ENCODE assay signal across 8 mouse cellular contexts in the genomic region with DNA sequence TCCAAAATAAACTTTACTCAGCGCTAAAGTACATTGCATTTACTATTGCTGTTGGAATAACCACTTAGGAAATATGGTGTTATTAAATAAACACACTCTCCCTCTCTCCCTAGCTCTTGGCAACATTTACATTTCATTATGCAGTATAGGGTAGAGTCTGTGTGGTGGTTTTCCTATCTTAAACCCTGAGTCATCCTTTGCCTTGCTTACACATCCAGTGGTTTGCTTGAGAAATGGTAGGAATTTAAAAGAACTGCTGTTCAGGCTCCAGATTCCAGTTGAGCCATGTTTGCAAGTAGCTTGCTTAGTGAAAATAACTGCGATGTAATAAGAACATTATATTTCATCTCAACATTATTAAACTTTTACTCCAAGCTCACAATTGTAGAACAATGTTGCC. TPM values are rescaled to one million over a fixed set of nuclear protein-coding genes. Genes with fewer than 3 reads are reported as not detected.
DNase-seq lines count a peak whose midpoint lies in the region; ATAC-seq lines count a peak whose summit lies in the region.
"Had no signal": no experiment of that assay in that cellular context is flagged by ENCODE, and none has a peak within 500 bp of the region (broad histone marks: within the 10 kb centered on the region; RNA-seq: fewer than 3 reads in every experiment).

No protein-coding gene starts in this region.

- peak overlapping the region; percentile 87 for H3K4me3 ChIP-seq in neural tube, embryonic 11.5 days (ENCODE audit: low read depth, low read length)
- H3K4me3 ChIP-seq in forebrain, embryonic 15.5 days, result peak overlapping the region; percentile 94
- no peak overlapping the region for H3K4me3 ChIP-seq in liver, embryonic 13.5 days (replicated peaks)

- no peaks in the 10 kb centered on the region for H3K27me3 ChIP-seq in neural tube, embryonic 11.5 days (ENCODE audit: control insufficient read depth, insufficient read depth, low read length)
- H3K27me3 ChIP-seq in forebrain, embryonic 15.5 days, result no peaks in the 10 kb centered on the region
- peaks cover 39% of the 10 kb centered on the region for H3K27me3 ChIP-seq in liver, embryonic 13.5 days

- H3K4me1 ChIP-seq in neural tube, embryonic 11.5 days (ENCODE audit: control insufficient read depth, insufficient read depth, low read length), result peaks cover 2% of the 10 kb centered on the region; the same call in 1 of the 2 replicates
- H3K4me1 ChIP-seq in forebrain, embryonic 15.5 days, result peaks cover 24% of the 10 kb centered on the region
- H3K4me1 ChIP-seq in liver, embryonic 13.5 days (replicated peaks), result no peaks in the 10 kb centered on the region

- H3K9me3 ChIP-seq in neural tube, embryonic 11.5 days (ENCODE audit: control insufficient read depth, low read length), result no peaks in the 10 kb centered on the region
- H3K9me3 ChIP-seq in forebrain, embryonic 15.5 days, result no peaks in the 10 kb centered on the region
- H3K9me3 ChIP-seq in liver, embryonic 13.5 days (replicated peaks), result no peaks in the 10 kb centered on the region

- WGBS in neural tube, embryonic 11.5 days, result 47% methylated on average over 2 of the region's 2 CpGs
- WGBS in forebrain, embryonic 15.5 days, result 45% methylated on average over 2 of the region's 2 CpGs
- 38% methylated on average over 2 of the region's 2 CpGs for WGBS in liver, embryonic 13.5 days (ENCODE audit: insufficient replicate concordance)

- no peak overlapping the region for H3K27ac ChIP-seq in neural tube, embryonic 11.5 days (ENCODE audit: low read depth, low read length)
- no peak overlapping the region for H3K27ac ChIP-seq in forebrain, embryonic 15.5 days (replicated peaks)
- no peak overlapping the region for H3K27ac ChIP-seq in liver, embryonic 13.5 days

- peak overlapping the region; percentile 85 for H3K4me2 ChIP-seq in neural tube, embryonic 11.5 days (ENCODE audit: low read depth)
- H3K4me2 ChIP-seq in forebrain, embryonic 15.5 days (replicated peaks), result peak overlapping the region; percentile 92
- 0 out of 2 replicates have a peak overlapping the region, but pooled peaks have one; percentile 21 for H3K4me2 ChIP-seq in liver, embryonic 13.5 days

- no peaks in the 10 kb centered on the region for H3K36me3 ChIP-seq in neural tube, embryonic 11.5 days (ENCODE audit: control insufficient read depth, insufficient read depth, low read length)
- no peaks in the 10 kb centered on the region for H3K36me3 ChIP-seq in forebrain, embryonic 15.5 days
- no peaks in the 10 kb centered on the region for H3K36me3 ChIP-seq in liver, embryonic 13.5 days

- no peak for ATAC-seq in neural tube, embryonic 11.5 days (ENCODE audit: insufficient read depth, low FRiP score, low TSS enrichment)
- ATAC-seq in forebrain, embryonic 15.5 days (replicated peaks), result no peak
- ATAC-seq in liver, embryonic 13.5 days (ENCODE audit: low read depth), result no peak

- no peak for DNase-seq in neural tube, embryonic 11.5 days (ENCODE audit: low spot score)
- DNase-seq in neural tube, embryonic 10.5 days (ENCODE audit: extremely low spot score, low spot score), result no peak
- DNase-seq in liver, embryonic 13.5 days, result no peak
- no peak for DNase-seq in cerebellum, adult 9-10 months
- no peak for DNase-seq in thymus, postnatal 10 days (ENCODE audit: low spot score in 2 of 2)
- DNase-seq in natural killer cell, adult 2 months (ENCODE audit: low spot score in 2 of 2), result no peak
- DNase-seq: cerebellum, adult 18-20 months had no signal

- H3K9ac ChIP-seq in neural tube, embryonic 11.5 days (ENCODE audit: low read length), result no peak overlapping the region; the same call in 1 of the 2 replicates
- peak overlapping the region; percentile 82 for H3K9ac ChIP-seq in forebrain, embryonic 15.5 days (replicated peaks)
- no peak overlapping the region for H3K9ac ChIP-seq in liver, embryonic 13.5 days

RNA-seq across cellular contexts. Expression of a gene that starts 3.3 kb away (rescaled TPM):
- 30.9 and 31.2 TPM in 2 replicates for polyA plus RNA-seq in neural tube, embryonic 11.5 days (2014; fragmentation: Nextera tagmentation; extraction: Ambion mirVana)
- polyA plus RNA-seq in forebrain, embryonic 15.5 days (2015; fragmentation: Nextera tagmentation; extraction: Ambion mirVana), result 18.3 TPM in 2 replicates
- 3.3 and 4.0 TPM in 2 replicates for polyA plus RNA-seq in liver, embryonic 13.5 days (2015; fragmentation: Nextera tagmentation; extraction: Ambion mirVana)

Comparison
In these comparisons a context has a peak if more than half of its experiments do, and no peak if none do; other contexts are left out.
1. H3K4me2 ChIP-seq: peak in every context shown above with its lines; median percentile 92 in forebrain, embryonic 15.5 days; 85 in neural tube, embryonic 11.5 days; 21 in liver, embryonic 13.5 days.